Mouse (Mus musculus) thymus, adult 2 months (tissue): ENCODE data around the gene Ube2t. TPM values are rescaled to one million over a fixed set of nuclear protein-coding genes. Genes with fewer than 3 reads are reported as not detected.

Source experiments
- DNase-seq: peaks from one replicate; pipeline ENCODE4 v3.0.0; 2021
- H3K27ac ChIP-seq: fragments of 200-500 bp; 2 replicates; pipeline ENCODE4 v1.5.1; 2012; ENCODE audit warnings: low read length, control low read depth; ENCODE audit not compliant: control insufficient read depth, insufficient read depth
- H3K27me3 ChIP-seq: fragments of 200-500 bp; 2 replicates; pipeline ENCODE4 v1.6.1; 2012; ENCODE audit warnings: mild to moderate bottlenecking, low read length, moderate library complexity, mixed read lengths; ENCODE audit not compliant: control insufficient read depth, insufficient read depth
- H3K36me3 ChIP-seq: fragments of 200-500 bp; 2 replicates; pipeline ENCODE4 v1.6.1; 2012; ENCODE audit warnings: mild to moderate bottlenecking, low read length, moderate library complexity; ENCODE audit not compliant: control insufficient read depth, insufficient read depth
- H3K4me1 ChIP-seq: fragments of 200-500 bp; replicated peaks from 2 replicates; pipeline ENCODE4 v1.6.1; 2012; ENCODE audit warnings: low read length; ENCODE audit not compliant: control insufficient read depth, insufficient read depth
- H3K4me3 ChIP-seq: fragments of 200-500 bp; 2 replicates; pipeline ENCODE4 v1.5.1; 2012; ENCODE audit warnings: mild to moderate bottlenecking, low read length, control low read depth, moderate library complexity; ENCODE audit not compliant: control insufficient read depth, insufficient read depth
- CTCF ChIP-seq: fragments of 200-500 bp; IDR thresholded peaks from 2 replicates; pipeline ENCODE4 v1.5.1; 2012; ENCODE audit warnings: mild to moderate bottlenecking, control low read depth, low read length, moderate library complexity, borderline replicate concordance; ENCODE audit not compliant: control insufficient read depth, poor library complexity, insufficient read depth; ENCODE audit errors: extremely low read depth
- POLR2A ChIP-seq: fragments of 200-500 bp; IDR thresholded peaks from 2 replicates; pipeline ENCODE4 v1.6.1; 2012; ENCODE audit warnings: mild to moderate bottlenecking, low read length, control low read depth, moderate library complexity; ENCODE audit not compliant: control insufficient read depth, poor library complexity, insufficient read depth; ENCODE audit errors: extremely low read depth
- WGBS: fragments of 180-500 bp; shearing (Covaris S2); methylation state at CpG from one replicate; pipeline ENCODE4 v1.1.7; 2018; 5-methylcytosine and 5-hydroxymethylcytosine counted together
- polyA plus RNA-seq: library from polyadenylated mRNA; depleted of rRNA; stranded (reverse); fragments of >200 nt; gene quantifications from 2 replicates; pipeline ENCODE4 v1.2.3, GENCODE M21; 2012

Gene Ube2t
- polyA plus RNA-seq, 1 experiment: 15.1 TPM

GRCm38 (mm10) chr1:134942898-134943297 is 19.5 kb upstream of the Ube2t start:
- DNase-seq: no peak
- Histone ChIP-seq H3K27ac (no peak overlapping the region), H3K36me3 (no peaks in the 10 kb centered on the region), H3K4me3 (no peak overlapping the region), H3K27me3 (no peaks in the 10 kb centered on the region), H3K4me1 (no peaks in the 10 kb centered on the region)
- WGBS: 94% methylated on average over 2 of the region's 2 CpGs
- no peak for TF ChIP-seq CTCF

GRCm38 (mm10) chr1:134947590-134947989 is 14.8 kb upstream of the Ube2t start:
- WGBS: 97% methylated on average over 7 of the region's 7 CpGs
- Histone ChIP-seq H3K4me3 (no peak overlapping the region), H3K27me3 (no peaks in the 10 kb centered on the region), H3K4me1 (no peaks in the 10 kb centered on the region), H3K36me3 (no peaks in the 10 kb centered on the region; the same call in 1 of the 2 replicates), H3K27ac (no peak overlapping the region)
- no peak for TF ChIP-seq POLR2A
- TF ChIP-seq CTCF: no peak
- DNase-seq: no peak

GRCm38 (mm10) chr1:134949946-134950345 is 12.4 kb upstream of the Ube2t start:
- WGBS: 98% methylated on average over 3 of the region's 3 CpGs
- TF ChIP-seq POLR2A (no peak), CTCF (no peak)
- Histone ChIP-seq H3K27ac (no peak overlapping the region), H3K36me3 (no peaks in the 10 kb centered on the region; the same call in 1 of the 2 replicates), H3K4me1 (peaks cover 3% of the 10 kb centered on the region; the same call in 1 of the 2 replicates), H3K27me3 (no peaks in the 10 kb centered on the region), H3K4me3 (no peak overlapping the region)
- no peak for DNase-seq

GRCm38 (mm10) chr1:134955050-134955636 is 7.2 kb upstream of the Ube2t start:
- no peaks in the 10 kb centered on the region for H3K27me3 ChIP-seq
- peaks cover 6% of the 10 kb centered on the region; the same call in 1 of the 2 replicates for H3K4me1 ChIP-seq
- H3K27ac ChIP-seq: peak overlapping the region; percentile 64; the same call in 1 of the 2 replicates
- no peaks in the 10 kb centered on the region for H3K36me3 ChIP-seq
- no peak for DNase-seq
- H3K4me3 ChIP-seq: peak overlapping the region; percentile 82
- WGBS: 7% methylated on average over 16 of the region's 16 CpGs
- TF ChIP-seq POLR2A (no peak), CTCF (no peak)

GRCm38 (mm10) chr1:134955637-134956176 is 6.7 kb upstream of the Ube2t start, which contains the start of gene Ppp1r12b:
TSS of gene Ppp1r12b (minus strand) at chr1:134955942.
- no peaks in the 10 kb centered on the region for H3K27me3 ChIP-seq
- H3K36me3 ChIP-seq: no peaks in the 10 kb centered on the region
- no peak for TF ChIP-seq CTCF
- peak; percentile 86 for TF ChIP-seq POLR2A
- under 1% methylated on average over 39 of the region's 39 CpGs for WGBS
- H3K27ac ChIP-seq: peak within 1 kb of the TSS; percentile 64; the same call in 1 of the 2 replicates
- DNase-seq: peak; percentile 91
- H3K4me1 ChIP-seq: peaks cover 6% of the 10 kb centered on the region; the same call in 1 of the 2 replicates
- H3K4me3 ChIP-seq: peak within 1 kb of the TSS; percentile 82

GRCm38 (mm10) chr1:134960634-134961033 is 1.7 kb upstream of the Ube2t start:
- Histone ChIP-seq H3K27ac (no peak overlapping the region), H3K36me3 (no peaks in the 10 kb centered on the region), H3K4me3 (no peak overlapping the region), H3K4me1 (peaks cover 3% of the 10 kb centered on the region; the same call in 1 of the 2 replicates), H3K27me3 (no peaks in the 10 kb centered on the region)
- TF ChIP-seq CTCF: no peak
- TF ChIP-seq POLR2A: no peak
- 69% methylated on average over 7 of the region's 7 CpGs for WGBS
- no peak for DNase-seq
